Mouse (Mus musculus) E14TG2a.4 (cell line): ENCODE measurements around the gene Ccdc17.

Experiments used
- CTCF ChIP-seq: conservative IDR thresholded peaks from 2 replicates; pipeline ENCODE4 v1.5.1; 2014; ENCODE audit warnings: low read length
- NANOG ChIP-seq: IDR thresholded peaks from 2 replicates; pipeline ENCODE4 v1.6.1; 2014; ENCODE audit warnings: borderline replicate concordance, low read length, mixed read lengths

GRCm38 (mm10) chr4:116642071-116642470, 45.6 kb downstream of the Ccdc17 start:
- TF ChIP-seq CTCF (peak; percentile 26), NANOG (no peak)
